Mouse (Mus musculus) liver, embryonic 15.5 days (tissue): ENCODE measurements around the gene Cd164. TPM values are rescaled to one million over a fixed set of nuclear protein-coding genes. Genes with fewer than 3 reads are reported as not detected.
A peak's percentile ranks its signal among the peaks of the same experiment; 100 is the strongest.

Source experiments
- ATAC-seq: fragments of 200-750 bp; cut with Nextera tagmentation; 2 replicates; pipeline ENCODE4 v1.8.0; 2017; ENCODE audit warnings: moderate number of reproducible peaks, mild to moderate bottlenecking, moderate library complexity; ENCODE audit not compliant: insufficient read depth
- H3K27ac ChIP-seq: fragments of 300-500 bp; sonication (generic); replicated peaks from 2 replicates; pipeline ENCODE4 v1.5.1; 2015; ENCODE audit warnings: mild to moderate bottlenecking, inconsistent platforms
- H3K27me3 ChIP-seq: fragments of 300-500 bp; sonication (generic); 2 replicates; pipeline ENCODE4 v1.6.1; 2015; ENCODE audit warnings: mild to moderate bottlenecking, inconsistent platforms
- H3K36me3 ChIP-seq: fragments of 300-500 bp; sonication (generic); replicated peaks from 2 replicates; pipeline ENCODE4 v1.6.1; 2015; ENCODE audit warnings: moderate library complexity, mild to moderate bottlenecking, inconsistent platforms
- H3K4me1 ChIP-seq: fragments of 300-500 bp; sonication (generic); replicated peaks from 2 replicates; pipeline ENCODE4 v1.6.1; 2015; ENCODE audit warnings: inconsistent platforms
- H3K4me2 ChIP-seq: fragments of 300-500 bp; sonication (generic); 2 replicates; pipeline ENCODE4 v1.6.1; 2015; ENCODE audit warnings: moderate library complexity, mild to moderate bottlenecking, inconsistent platforms
- H3K4me3 ChIP-seq: fragments of 300-500 bp; sonication (generic); replicated peaks from 2 replicates; pipeline ENCODE4 v1.5.1; 2015; ENCODE audit warnings: mild to moderate bottlenecking, inconsistent platforms
- H3K9ac ChIP-seq: fragments of 300-500 bp; sonication (generic); 2 replicates; pipeline ENCODE4 v1.6.1; 2015; ENCODE audit warnings: moderate library complexity, mild to moderate bottlenecking, inconsistent platforms
- H3K9me3 ChIP-seq: fragments of 300-500 bp; sonication (generic); replicated peaks from 2 replicates; pipeline ENCODE4 v1.6.1; 2016; ENCODE audit warnings: inconsistent platforms
- WGBS: fragments of 180-500 bp; shearing (Covaris S2); methylation state at CpG from one replicate; pipeline ENCODE4 v1.1.7; 2015; ENCODE audit warnings: mixed read lengths; ENCODE audit not compliant: insufficient replicate concordance; 5-methylcytosine and 5-hydroxymethylcytosine counted together
- polyA plus RNA-seq: library from polyadenylated mRNA; unstranded; fragments of >200 nt; fragmentation: Nextera tagmentation; extraction: Ambion mirVana; gene quantifications from 2 replicates; pipeline ENCODE4 v1.2.1, GENCODE M21; 2015

Gene Cd164
- polyA plus RNA-seq, 1 experiment from 2014 or later = 61.8 TPM

GRCm38 (mm10) chr10:41480938-41481880 lies 38.0 kb upstream of the Cd164 start:
- no peak overlapping the region for H3K27ac ChIP-seq
- 0 out of 2 replicates have a peak overlapping the region, but pooled peaks have one; percentile 10 for H3K4me3 ChIP-seq
- peaks cover 36% of the 10 kb centered on the region for H3K27me3 ChIP-seq
- H3K9me3 ChIP-seq = no peaks in the 10 kb centered on the region
- H3K36me3 ChIP-seq = 0 out of 2 replicates have a peak, but pooled peaks cover 14% of the 10 kb centered on the region
- peak overlapping the region; percentile 45 for H3K4me2 ChIP-seq
- WGBS = 44% methylated on average over 33 of the region's 33 CpGs
- peaks cover 32% of the 10 kb centered on the region for H3K4me1 ChIP-seq
- 0 out of 2 replicates have a peak, but pooled peaks have one; percentile 16 for ATAC-seq
- no peak overlapping the region for H3K9ac ChIP-seq

DNA sequence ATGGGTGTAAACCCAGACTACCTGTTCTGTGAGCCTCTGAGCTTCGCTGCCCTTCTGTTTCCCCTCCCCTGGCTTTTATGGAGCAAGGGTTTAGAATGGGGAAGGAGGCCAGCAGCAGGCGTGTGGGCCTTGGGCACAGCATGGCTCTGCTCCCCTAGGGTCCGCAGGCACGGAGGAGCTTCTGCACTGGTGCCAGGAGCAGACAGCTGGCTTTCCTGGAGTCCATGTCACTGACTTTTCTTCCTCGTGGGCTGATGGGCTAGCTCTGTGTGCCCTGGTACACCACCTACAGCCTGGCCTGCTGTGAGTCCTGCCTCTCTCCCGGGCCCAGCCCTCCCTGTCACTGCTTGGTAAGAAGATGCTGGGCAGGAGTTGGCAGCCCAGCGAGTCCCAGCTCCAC lies 36.8 kb upstream of the Cd164 start:
- no peak for ATAC-seq
- H3K4me1 ChIP-seq = peaks cover 19% of the 10 kb centered on the region
- H3K9me3 ChIP-seq = no peaks in the 10 kb centered on the region
- H3K27me3 ChIP-seq = peaks cover 24% of the 10 kb centered on the region
- no peak overlapping the region for H3K4me2 ChIP-seq
- no peak overlapping the region for H3K9ac ChIP-seq
- H3K4me3 ChIP-seq = no peak overlapping the region
- H3K36me3 ChIP-seq = 0 out of 2 replicates have a peak, but pooled peaks cover 20% of the 10 kb centered on the region
- 69% methylated on average over 7 of the region's 7 CpGs for WGBS
- H3K27ac ChIP-seq = no peak overlapping the region

DNA sequence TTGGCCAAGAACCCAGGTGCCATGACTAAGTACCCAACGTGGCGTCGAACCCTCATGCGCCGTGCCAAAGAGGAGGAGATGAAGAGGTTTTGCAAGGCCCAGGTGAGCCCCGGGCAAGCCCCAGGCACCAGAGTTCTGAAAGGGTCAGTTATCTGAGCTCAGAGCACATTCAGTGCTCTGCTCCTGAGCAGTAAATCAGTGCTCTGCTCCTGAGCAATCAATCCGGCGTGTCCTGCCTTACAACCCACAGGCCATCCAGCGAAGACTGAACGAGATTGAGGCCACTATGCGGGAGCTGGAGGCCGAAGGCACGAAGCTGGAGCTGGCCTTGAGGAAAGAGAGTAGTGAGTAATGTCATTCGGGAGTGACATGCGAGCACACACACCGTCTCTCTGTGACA lies 33.4 kb upstream of the Cd164 start:
- no peak overlapping the region for H3K4me2 ChIP-seq
- WGBS = 81% methylated on average over 16 of the region's 16 CpGs
- 0 out of 2 replicates have a peak, but pooled peaks cover 20% of the 10 kb centered on the region for H3K36me3 ChIP-seq
- H3K9ac ChIP-seq = no peak overlapping the region
- no peak overlapping the region for H3K27ac ChIP-seq
- no peak for ATAC-seq
- no peaks in the 10 kb centered on the region for H3K9me3 ChIP-seq
- H3K4me3 ChIP-seq = no peak overlapping the region
- peaks cover 30% of the 10 kb centered on the region for H3K27me3 ChIP-seq
- peaks cover 34% of the 10 kb centered on the region for H3K4me1 ChIP-seq

- peaks cover 25% of the 10 kb centered on the region for H3K4me1 ChIP-seq
- peaks cover 37% of the 10 kb centered on the region for H3K27me3 ChIP-seq
- no peak for ATAC-seq
- no peak overlapping the region for H3K27ac ChIP-seq
- no peak overlapping the region for H3K4me3 ChIP-seq
- no peak overlapping the region for H3K4me2 ChIP-seq
- no peaks in the 10 kb centered on the region for H3K9me3 ChIP-seq
- H3K36me3 ChIP-seq = 0 out of 2 replicates have a peak, but pooled peaks cover 20% of the 10 kb centered on the region
- no peak overlapping the region for H3K9ac ChIP-seq
- 73% methylated on average over 14 of the region's 14 CpGs for WGBS
These were observed 32.6 kb upstream of the Cd164 start for GRCm38 (mm10) chr10:41486506-41487170.

- Histone ChIP-seq H3K9me3 (no peaks in the 10 kb centered on the region), H3K27me3 (peaks cover 39% of the 10 kb centered on the region), H3K9ac (no peak overlapping the region), H3K4me3 (peak overlapping the region; percentile 65), H3K4me1 (peaks cover 24% of the 10 kb centered on the region), H3K4me2 (peak overlapping the region; percentile 99), H3K36me3 (0 out of 2 replicates have a peak, but pooled peaks cover 20% of the 10 kb centered on the region), H3K27ac (no peak overlapping the region)
- no peak for ATAC-seq
- 29% methylated on average over 7 of the region's 7 CpGs for WGBS
These were observed 30.3 kb upstream of the Cd164 start for GRCm38 (mm10) chr10:41488877-41489276.

GRCm38 (mm10) chr10:41489294-41489693 lies 29.9 kb upstream of the Cd164 start:
- Histone ChIP-seq H3K9me3 (no peaks in the 10 kb centered on the region), H3K4me1 (peaks cover 24% of the 10 kb centered on the region), H3K27ac (no peak overlapping the region; the same call in 1 of the 2 replicates), H3K4me2 (peak overlapping the region; percentile 99), H3K27me3 (peaks cover 39% of the 10 kb centered on the region), H3K36me3 (0 out of 2 replicates have a peak, but pooled peaks cover 20% of the 10 kb centered on the region), H3K4me3 (peak overlapping the region; percentile 65), H3K9ac (peak overlapping the region; percentile 55; the same call in 1 of the 2 replicates)
- ATAC-seq = 0 out of 2 replicates have a peak, but pooled peaks have one; percentile 25
- WGBS = 48% methylated on average over 8 of the region's 8 CpGs

- Histone ChIP-seq H3K9me3 (no peaks in the 10 kb centered on the region), H3K4me3 (peak within 1 kb of the TSS; percentile 65), H3K27ac (no peak within 1 kb of the TSS; the same call in none of the 2 replicates), H3K4me2 (peak within 1 kb of the TSS; percentile 99), H3K4me1 (peaks cover 24% of the 10 kb centered on the region), H3K27me3 (peaks cover 39% of the 10 kb centered on the region), H3K9ac (peak within 1 kb of the TSS; percentile 55), H3K36me3 (0 out of 2 replicates have a peak, but pooled peaks cover 17% of the 10 kb centered on the region)
- under 1% methylated on average over 50 of the region's 50 CpGs for WGBS
- peak; percentile 80 for ATAC-seq
These were observed 29.3 kb upstream of the Cd164 start, which contains the start of the genes Smpd2 and Ppil6 for GRCm38 (mm10) chr10:41489708-41490517. TSS of gene Smpd2 (minus strand) at chr10:41490369. TSS of gene Ppil6 (plus strand) at chr10:41490439.

DNA sequence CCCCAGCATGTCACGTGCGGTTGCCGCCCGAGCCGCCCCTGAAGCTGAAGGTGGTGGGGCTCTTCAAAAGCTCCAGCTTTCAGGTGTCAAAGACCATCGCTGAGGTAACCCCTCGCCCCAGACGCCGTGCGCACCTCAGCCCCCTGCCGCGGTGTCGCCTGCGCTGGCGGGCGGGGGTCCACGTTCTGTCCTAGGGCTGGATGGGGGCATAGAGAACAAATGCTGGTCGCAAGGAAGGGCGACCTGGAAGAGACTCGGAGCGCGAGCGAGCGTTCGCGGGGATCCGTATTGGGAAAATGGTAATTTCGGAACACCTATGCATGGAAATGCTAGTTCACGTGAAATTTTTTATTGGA lies 28.7 kb upstream of the Cd164 start:
- Histone ChIP-seq H3K36me3 (0 out of 2 replicates have a peak, but pooled peaks cover 13% of the 10 kb centered on the region), H3K27ac (no peak overlapping the region), H3K4me2 (peak overlapping the region; percentile 99), H3K9ac (peak overlapping the region; percentile 55), H3K27me3 (peaks cover 39% of the 10 kb centered on the region), H3K9me3 (no peaks in the 10 kb centered on the region), H3K4me1 (peaks cover 24% of the 10 kb centered on the region), H3K4me3 (peak overlapping the region; percentile 65)
- WGBS = under 1% methylated on average over 29 of the region's 29 CpGs
- no peak for ATAC-seq

DNA sequence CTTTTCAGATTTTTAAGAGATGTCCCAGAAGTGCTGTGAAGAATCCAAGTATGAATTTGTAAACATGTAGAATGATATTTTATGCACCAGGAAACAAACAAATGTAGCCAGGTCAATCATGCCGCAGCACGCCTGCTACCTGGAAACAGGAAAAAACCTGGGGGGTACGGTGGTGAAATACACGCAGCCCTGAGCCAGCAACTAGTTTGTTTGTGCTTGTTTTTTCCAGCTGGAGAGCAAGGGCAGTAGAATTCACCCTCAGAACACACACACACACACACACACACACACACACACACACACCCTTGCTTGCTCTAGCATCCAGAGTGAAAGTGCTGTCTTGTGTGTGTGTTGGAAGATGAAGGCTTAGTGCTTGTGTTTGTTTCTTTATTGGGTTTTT lies 28.1 kb upstream of the Cd164 start:
- H3K4me3 ChIP-seq = no peak overlapping the region
- H3K36me3 ChIP-seq = 0 out of 2 replicates have a peak, but pooled peaks cover 7% of the 10 kb centered on the region
- 26% methylated on average over 4 of the region's 4 CpGs for WGBS
- no peak for ATAC-seq
- H3K27ac ChIP-seq = no peak overlapping the region
- no peaks in the 10 kb centered on the region for H3K9me3 ChIP-seq
- H3K27me3 ChIP-seq = peaks cover 39% of the 10 kb centered on the region
- H3K4me1 ChIP-seq = peaks cover 24% of the 10 kb centered on the region
- peak overlapping the region; percentile 99; the same call in 1 of the 2 replicates for H3K4me2 ChIP-seq
- no peak overlapping the region for H3K9ac ChIP-seq

DNA sequence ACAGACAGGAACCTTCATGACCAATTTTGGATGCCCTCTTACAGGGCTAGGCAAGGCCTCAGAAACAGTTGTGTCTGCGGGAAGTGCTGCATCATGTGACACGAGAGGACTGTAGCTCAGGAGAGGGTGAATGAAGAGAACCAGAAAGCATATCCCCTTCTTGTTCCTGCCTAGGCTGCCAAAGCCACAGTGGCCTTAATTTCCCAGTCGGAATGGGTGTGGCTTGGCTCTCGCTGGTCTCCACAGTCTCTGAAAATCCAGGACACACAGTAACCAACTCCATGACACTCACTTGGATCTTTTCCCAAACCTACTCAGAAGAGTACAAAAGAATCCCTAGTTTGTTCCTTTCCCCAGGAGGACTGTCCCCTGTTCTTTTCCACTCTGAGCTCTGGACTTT lies 18.3 kb upstream of the Cd164 start:
- Histone ChIP-seq H3K9ac (no peak overlapping the region), H3K4me3 (no peak overlapping the region), H3K27me3 (no peaks in the 10 kb centered on the region), H3K4me2 (no peak overlapping the region), H3K9me3 (no peaks in the 10 kb centered on the region), H3K36me3 (no peaks in the 10 kb centered on the region), H3K27ac (no peak overlapping the region), H3K4me1 (no peaks in the 10 kb centered on the region)
- no peak for ATAC-seq
- 65% methylated on average over 4 of the region's 4 CpGs for WGBS
